Mouse (Mus musculus) cerebellum, adult 9-10 months (tissue): ENCODE results near the gene Atad1.
"Not testable (repeated sequence)": the region's sequence is repeated elsewhere in the genome, so short reads cannot be mapped to it uniquely, and the experiment has no call there.

Experiments used
- DNase-seq: peaks from one replicate; pipeline ENCODE4 v3.0.0; 2022

Gene Atad1

DNA sequence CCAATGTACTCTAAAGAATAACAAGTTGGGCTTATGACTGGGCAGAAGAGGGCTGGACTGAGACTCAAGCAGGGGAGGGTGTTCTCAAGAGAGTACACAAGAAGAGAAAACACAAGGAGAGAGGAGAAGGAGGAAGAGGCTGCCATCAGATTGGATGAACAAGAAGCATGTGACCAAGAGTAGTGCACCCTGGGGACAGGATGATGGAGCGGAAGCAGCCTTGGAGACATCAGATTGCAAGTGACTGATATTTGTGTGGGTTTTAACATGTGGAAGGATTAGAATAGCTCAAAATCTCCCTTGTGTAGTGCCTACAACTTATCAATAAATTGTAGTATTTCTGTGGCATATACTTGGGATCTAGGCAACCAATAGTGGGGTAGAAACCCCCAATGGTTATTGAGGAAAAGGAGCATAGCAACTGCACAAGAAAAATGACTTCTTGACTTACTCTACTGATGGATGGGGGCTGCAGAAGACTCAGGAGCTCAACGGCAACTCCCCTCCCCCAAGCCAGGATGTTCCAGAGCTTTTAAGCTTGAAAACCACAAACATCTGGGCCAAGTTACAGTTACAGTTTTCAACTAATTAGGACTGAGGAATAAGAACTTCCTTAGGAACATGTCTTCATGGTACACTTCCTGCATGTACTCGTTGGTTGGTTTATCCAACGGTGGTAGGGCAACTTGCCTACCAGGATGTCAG, 1.2 kb upstream of the Atad1 start:
- no peak for DNase-seq

DNA sequence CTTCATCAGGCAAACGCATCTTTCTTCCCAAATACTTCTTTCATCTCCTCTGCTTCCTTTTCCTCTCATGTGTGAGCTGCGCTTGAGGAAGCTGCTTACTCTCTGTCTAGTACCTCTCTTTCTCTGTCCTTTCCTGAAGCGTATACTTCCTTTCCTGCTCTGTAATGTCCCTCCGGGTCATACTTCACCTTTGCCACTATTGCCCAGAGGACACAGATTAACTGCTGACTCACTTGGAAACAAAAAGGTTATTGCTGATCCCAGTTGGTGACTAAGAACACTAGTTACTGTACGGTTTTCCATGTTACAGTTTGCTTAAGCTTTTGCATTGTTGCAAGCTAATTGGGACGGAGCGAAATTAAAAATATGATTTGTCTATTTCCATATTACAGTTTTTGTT, 1.7 kb downstream of the Atad1 start:
- DNase-seq: no peak

GRCm38 (mm10) chr19:32732922-32733321, 6.7 kb downstream of the Atad1 start:
- DNase-seq: no peak

- no peak for DNase-seq
These were observed 9.8 kb downstream of the Atad1 start for GRCm38 (mm10) chr19:32729785-32730184.

- DNase-seq: no peak
These were observed 12.9 kb downstream of the Atad1 start for GRCm38 (mm10) chr19:32726451-32727325.

DNA sequence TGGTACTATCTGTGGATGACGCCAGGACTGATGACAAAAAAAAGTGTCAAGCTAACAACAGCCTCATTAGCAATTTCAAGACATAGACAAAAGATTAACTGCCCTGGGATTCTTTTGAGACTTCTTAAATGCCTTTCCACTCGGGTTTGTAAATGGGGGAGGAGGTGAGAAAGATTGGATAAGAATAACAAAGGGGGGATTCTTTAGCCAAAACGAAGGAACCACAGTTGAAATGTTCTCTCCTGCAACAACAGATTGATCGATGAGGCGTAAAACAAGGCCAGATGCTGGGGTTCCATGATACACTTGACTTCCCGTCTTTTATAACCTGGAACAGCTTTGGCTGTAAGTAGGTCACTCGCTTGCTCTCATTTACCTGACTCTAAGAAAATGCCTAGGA, 15.8 kb downstream of the Atad1 start:
- DNase-seq: no peak

DNA sequence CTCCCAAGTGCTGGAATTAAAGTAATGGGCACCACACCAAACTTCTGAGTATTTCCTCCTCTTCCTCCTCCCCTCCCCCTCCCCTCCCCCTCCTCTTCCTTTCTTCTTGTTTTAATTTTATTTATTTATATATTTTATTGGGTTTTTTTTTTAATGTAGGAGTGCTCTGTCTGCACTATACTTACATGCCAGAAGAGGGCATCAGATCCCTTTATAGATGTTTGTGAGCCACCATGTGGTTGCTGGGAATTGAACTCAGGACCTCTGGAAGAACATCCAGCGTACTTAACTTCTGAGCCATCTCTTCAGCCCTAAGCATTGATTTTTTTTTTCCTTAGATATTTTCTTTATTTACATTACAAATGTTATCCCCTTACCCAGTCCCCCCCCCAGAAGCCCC, 19.3 kb downstream of the Atad1 start:
- DNase-seq: no peak

GRCm38 (mm10) chr19:32717590-32717989, 22.0 kb downstream of the Atad1 start:
- DNase-seq: no peak

- no peak for DNase-seq
These were observed 23.9 kb downstream of the Atad1 start for GRCm38 (mm10) chr19:32715681-32716080.

- DNase-seq: peak; percentile 90
These were observed 24.4 kb downstream of the Atad1 start for GRCm38 (mm10) chr19:32715201-32715600.

- DNase-seq: peak; percentile 28
These were observed 26.1 kb downstream of the Atad1 start for GRCm38 (mm10) chr19:32713471-32713870.

- peak; percentile 93 for DNase-seq
These were observed 27.0 kb downstream of the Atad1 start for GRCm38 (mm10) chr19:32712588-32713042.

- DNase-seq: peak; percentile 92
These were observed 27.6 kb downstream of the Atad1 start for GRCm38 (mm10) chr19:32711761-32712541.

DNA sequence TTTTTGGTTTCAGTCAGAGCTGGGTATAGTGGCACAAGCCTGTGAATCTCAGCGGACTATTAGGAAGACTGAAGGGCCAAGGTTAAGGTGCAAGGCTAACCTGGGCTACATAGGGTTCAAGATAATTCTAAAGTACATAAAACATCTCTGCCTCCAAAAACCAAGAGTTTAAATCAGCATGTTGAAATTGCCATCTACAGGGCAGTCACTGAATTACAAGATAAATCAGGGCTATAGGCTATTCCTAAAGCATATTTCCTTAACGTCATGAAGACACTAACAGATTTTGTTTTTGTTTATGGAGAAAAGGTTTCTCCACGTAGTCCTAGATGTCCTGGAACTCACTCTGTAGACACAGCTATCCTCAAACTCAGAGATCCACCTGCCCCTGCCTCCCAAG, 29.3 kb downstream of the Atad1 start:
- peak; percentile 48 for DNase-seq

DNA sequence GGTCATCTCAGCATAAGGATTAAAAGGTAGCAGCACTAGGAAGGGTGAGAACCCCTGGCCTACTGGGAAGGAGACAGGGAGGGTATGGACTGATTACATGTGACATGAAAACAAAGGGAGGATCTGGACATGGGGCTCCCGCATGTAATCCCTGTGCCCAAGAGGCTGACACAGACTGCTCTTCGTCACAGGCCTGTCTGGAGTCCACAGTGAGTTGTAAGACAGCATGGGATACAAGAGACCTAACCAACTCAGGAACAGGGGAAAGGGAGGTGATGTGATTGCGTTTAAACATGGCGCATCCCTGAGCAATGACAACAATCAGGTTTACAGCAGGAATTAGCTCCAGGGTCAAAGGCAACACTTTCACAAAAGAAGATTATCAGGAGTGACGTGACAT, 30.6 kb downstream of the Atad1 start:
- DNase-seq: no peak

DNA sequence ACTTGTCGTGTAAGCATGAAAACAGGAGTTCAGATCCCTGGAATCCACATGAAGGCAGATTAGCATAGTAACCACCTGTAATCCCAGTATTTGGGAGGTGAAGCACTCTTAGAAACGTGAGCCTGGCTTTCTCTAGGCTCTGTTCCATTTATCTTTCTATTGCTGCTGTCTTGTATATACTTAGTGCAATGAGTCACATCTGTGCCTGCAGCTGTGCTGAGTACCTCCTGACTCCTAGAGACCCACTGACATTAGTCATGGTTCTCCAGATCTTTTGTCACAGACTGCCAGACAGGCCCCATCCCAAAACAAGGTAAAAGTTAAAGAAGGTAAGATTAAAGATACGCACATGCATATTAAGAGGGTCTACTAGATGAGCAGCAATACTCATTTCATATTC, 37.4 kb downstream of the Atad1 start:
- DNase-seq: no peak

GRCm38 (mm10) chr19:32696674-32697073, 42.9 kb downstream of the Atad1 start:
- DNase-seq: no peak

GRCm38 (mm10) chr19:32689724-32690123, 49.9 kb downstream of the Atad1 start:
- DNase-seq: peak; percentile 32

- DNase-seq: not testable (repeated sequence)
These were observed 51.4 kb downstream of the Atad1 start for GRCm38 (mm10) chr19:32688227-32688626.

DNA sequence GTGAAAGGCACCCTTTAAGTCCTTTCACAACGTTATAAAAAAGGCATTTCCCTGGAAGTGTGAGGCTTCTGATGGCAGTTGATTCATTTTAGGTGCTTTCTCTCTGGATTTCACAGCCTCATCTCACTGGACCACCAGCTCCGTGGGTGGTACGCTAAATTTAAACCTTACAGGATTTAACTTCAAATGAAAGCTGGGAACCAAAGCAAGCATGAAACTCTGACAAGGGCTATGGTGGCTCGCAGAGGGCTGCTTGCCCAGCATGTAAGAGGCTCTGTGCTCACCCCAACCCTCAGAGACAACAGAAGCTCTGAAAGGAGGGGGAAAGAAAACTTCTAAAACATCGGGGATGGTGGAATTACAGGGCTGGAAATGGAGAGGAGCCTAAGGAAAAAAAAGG, 51.9 kb downstream of the Atad1 start:
- no peak for DNase-seq

DNA sequence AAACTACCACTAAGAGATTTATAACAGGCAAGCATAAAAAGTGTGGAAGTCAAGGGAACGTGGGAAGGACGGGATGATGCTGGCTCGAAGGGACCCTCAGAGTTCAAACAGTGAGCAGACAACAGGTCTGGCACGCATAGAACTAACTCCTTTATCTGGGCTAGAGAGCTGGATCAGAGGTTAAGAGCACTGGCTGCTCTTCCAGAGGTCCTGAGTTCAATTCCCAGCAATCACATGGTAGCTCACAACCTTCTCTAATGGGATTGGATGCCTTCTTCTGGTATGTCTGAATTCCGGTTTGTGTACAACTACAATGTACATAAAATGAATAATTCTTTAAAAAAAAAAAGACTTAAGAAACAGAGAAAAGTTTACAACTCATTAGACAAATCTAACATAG, 56.5 kb downstream of the Atad1 start:
- DNase-seq: no peak

GRCm38 (mm10) chr19:32680894-32681293, 58.7 kb downstream of the Atad1 start:
- no peak for DNase-seq

GRCm38 (mm10) chr19:32675766-32676165, 63.8 kb downstream of the Atad1 start:
- no peak for DNase-seq
